Mouse (Mus musculus) small intestine, adult 2 months (tissue): ENCODE data around the gene Klrb1.
"Not testable (repeated sequence)": the region's sequence is repeated elsewhere in the genome, so short reads cannot be mapped to it uniquely, and the experiment has no call there.

Source experiments
- CTCF ChIP-seq: fragments of 200-500 bp; IDR thresholded peaks from 2 replicates; pipeline ENCODE4 v1.5.1; 2012; ENCODE audit warnings: low read depth, mild to moderate bottlenecking, control low read depth, inconsistent platforms, low read length, moderate library complexity, mixed read lengths; ENCODE audit not compliant: insufficient replicate concordance, insufficient read length; ENCODE audit errors: extremely low read depth
- POLR2A ChIP-seq: fragments of 200-500 bp; IDR thresholded peaks from 2 replicates; pipeline ENCODE4 v1.6.1; 2012; ENCODE audit warnings: low read depth, mild to moderate bottlenecking, control low read depth, inconsistent platforms, low read length, moderate library complexity

GRCm38 (mm10) chr6:128754748-128755401 is 32.0 kb upstream of the Klrb1 start:
- TF ChIP-seq POLR2A, CTCF: not testable (repeated sequence)
